Mouse (Mus musculus): ENCODE measurements around the gene Foxa3. TPM values are rescaled to one million over a fixed set of nuclear protein-coding genes. Genes with fewer than 3 reads are reported as not detected.
A peak's percentile ranks its signal among the peaks of the same experiment; 100 is the strongest.

Foxa3 gene
- total and polyA plus RNA-seq, 3 experiments: 0.06 TPM; not detected in 2

- Histone ChIP-seq H3K9ac (ENCODE audit: low read depth, low read length) (peak overlapping the region; percentile 87), H3K79me2 (replicated peaks; ENCODE audit: control insufficient read depth, insufficient read depth, low read length) (peaks cover 3% of the 10 kb centered on the region), H3K36me3 (ENCODE audit: control insufficient read depth, insufficient read depth, low read length) (no peaks in the 10 kb centered on the region), H3K4me3 (peak overlapping the region; percentile 64), H3K27ac (peak overlapping the region; percentile 78), H3K4me1 (ENCODE audit: control insufficient read depth, insufficient read depth, low read length) (peaks cover 2% of the 10 kb centered on the region; the same call in 1 of the 2 replicates), H3K27me3 (ENCODE audit: control insufficient read depth, insufficient read depth, low read length) (peaks cover 6% of the 10 kb centered on the region; the same call in 1 of the 2 replicates)
- no peak for DNase-seq
- TF ChIP-seq CTCF (IDR thresholded peaks at IDR 0.05) (no peak), POLR2A (IDR thresholded peaks at IDR 0.05; ENCODE audit: insufficient read depth, low read depth, low read length) (no peak), EP300 (IDR thresholded peaks at IDR 0.05; ENCODE audit: insufficient read depth, low read depth, low read length) (no peak)
- 1% methylated on average over 26 of the region's 36 CpGs for WGBS
- intact Hi-C loops (cut with DNase I): loop anchor here (2.0 kb wide), 1 partner anchor 96 kb away; no protein-coding TSS in a partner anchor
These were observed 1.4 kb upstream of the Foxa3 start for GRCm38 (mm10) chr7:19024581-19025255.

GRCm38 (mm10) chr7:19024096-19024506, 763 bp upstream of the Foxa3 start, which contains the start of gene Sympk:
Gene Sympk, plus strand, starts transcription at chr7:19024377.
- H3K4me1 ChIP-seq (ENCODE audit: control insufficient read depth, insufficient read depth, low read length): peaks cover 2% of the 10 kb centered on the region; the same call in 1 of the 2 replicates
- DNase-seq: peak; percentile 95 to 97
- H3K27me3 ChIP-seq (ENCODE audit: control insufficient read depth, insufficient read depth, low read length): peaks cover 6% of the 10 kb centered on the region; the same call in 1 of the 2 replicates
- peak within 1 kb of the TSS; percentile 64 for H3K4me3 ChIP-seq
- peak within 1 kb of the TSS; percentile 87 for H3K9ac ChIP-seq (ENCODE audit: low read depth, low read length)
- H3K36me3 ChIP-seq (ENCODE audit: control insufficient read depth, insufficient read depth, low read length): no peaks in the 10 kb centered on the region
- H3K79me2 ChIP-seq (replicated peaks; ENCODE audit: control insufficient read depth, insufficient read depth, low read length): peaks cover 3% of the 10 kb centered on the region
- intact Hi-C loops (cut with DNase I): loop anchor here (2.0 kb wide), 1 partner anchor 97 kb away; no protein-coding TSS in a partner anchor
- peak within 1 kb of the TSS; percentile 78 for H3K27ac ChIP-seq
- WGBS: under 1% methylated on average over 50 of the region's 50 CpGs
- TF ChIP-seq CTCF (IDR thresholded peaks at IDR 0.05) (no peak), POLR2A (IDR thresholded peaks at IDR 0.05; ENCODE audit: insufficient read depth, low read depth, low read length) (no peak; the same call in 1 of the 2 replicates), EP300 (IDR thresholded peaks at IDR 0.05; ENCODE audit: insufficient read depth, low read depth, low read length) (peak; percentile 31; the same call in 1 of the 2 replicates)

GRCm38 (mm10) chr7:19022189-19022958, 964 bp downstream of the Foxa3 start:
- intact Hi-C loops (cut with DNase I): loop anchor here (2.0 kb wide), 1 partner anchor 16 kb away; no protein-coding TSS in a partner anchor
- peaks cover 3% of the 10 kb centered on the region for H3K79me2 ChIP-seq (replicated peaks; ENCODE audit: control insufficient read depth, insufficient read depth, low read length)
- WGBS: 43% methylated on average over 18 of the region's 18 CpGs
- H3K4me3 ChIP-seq: no peak overlapping the region
- peaks cover 6% of the 10 kb centered on the region; the same call in 1 of the 2 replicates for H3K27me3 ChIP-seq (ENCODE audit: control insufficient read depth, insufficient read depth, low read length)
- no peak for TF ChIP-seq POLR2A (IDR thresholded peaks at IDR 0.05; ENCODE audit: insufficient read depth, low read depth, low read length)
- TF ChIP-seq EP300 (IDR thresholded peaks at IDR 0.05; ENCODE audit: insufficient read depth, low read depth, low read length): no peak
- no peak for TF ChIP-seq CTCF (IDR thresholded peaks at IDR 0.05)
- no peak overlapping the region for H3K27ac ChIP-seq
- H3K4me1 ChIP-seq (ENCODE audit: control insufficient read depth, insufficient read depth, low read length): peaks cover 2% of the 10 kb centered on the region; the same call in 1 of the 2 replicates
- H3K36me3 ChIP-seq (ENCODE audit: control insufficient read depth, insufficient read depth, low read length): no peaks in the 10 kb centered on the region
- no peak overlapping the region for H3K9ac ChIP-seq (ENCODE audit: low read depth, low read length)
- DNase-seq: no peak

GRCm38 (mm10) chr7:19021048-19021447, 2.3 kb downstream of the Foxa3 start:
- H3K4me3 ChIP-seq: no peak overlapping the region
- H3K4me1 ChIP-seq (ENCODE audit: control insufficient read depth, insufficient read depth, low read length): peaks cover 2% of the 10 kb centered on the region; the same call in 1 of the 2 replicates
- no peak overlapping the region for H3K9ac ChIP-seq (ENCODE audit: low read depth, low read length)
- no peak overlapping the region for H3K27ac ChIP-seq
- peaks cover 3% of the 10 kb centered on the region for H3K79me2 ChIP-seq (replicated peaks; ENCODE audit: control insufficient read depth, insufficient read depth, low read length)
- WGBS: 12% methylated on average over 8 of the region's 8 CpGs
- H3K36me3 ChIP-seq (ENCODE audit: control insufficient read depth, insufficient read depth, low read length): no peaks in the 10 kb centered on the region
- intact Hi-C loops (cut with DNase I): no loop called here
- no peak for DNase-seq
- TF ChIP-seq EP300 (IDR thresholded peaks at IDR 0.05; ENCODE audit: insufficient read depth, low read depth, low read length) (no peak), CTCF (IDR thresholded peaks at IDR 0.05) (no peak), POLR2A (IDR thresholded peaks at IDR 0.05; ENCODE audit: insufficient read depth, low read depth, low read length) (no peak)
- peaks cover 6% of the 10 kb centered on the region; the same call in 1 of the 2 replicates for H3K27me3 ChIP-seq (ENCODE audit: control insufficient read depth, insufficient read depth, low read length)

- Histone ChIP-seq H3K36me3 (ENCODE audit: control insufficient read depth, insufficient read depth, low read length) (no peaks in the 10 kb centered on the region), H3K4me1 (ENCODE audit: control insufficient read depth, insufficient read depth, low read length) (no peaks in the 10 kb centered on the region), H3K27me3 (ENCODE audit: control insufficient read depth, insufficient read depth, low read length) (0 out of 2 replicates have a peak, but pooled peaks cover 2% of the 10 kb centered on the region), H3K9ac (ENCODE audit: low read depth, low read length) (no peak overlapping the region), H3K79me2 (replicated peaks; ENCODE audit: control insufficient read depth, insufficient read depth, low read length) (no peaks in the 10 kb centered on the region), H3K4me3 (no peak overlapping the region), H3K27ac (no peak overlapping the region)
- DNase-seq: no peak
- no peak for TF ChIP-seq EP300 (IDR thresholded peaks at IDR 0.05; ENCODE audit: insufficient read depth, low read depth, low read length)
- TF ChIP-seq POLR2A (IDR thresholded peaks at IDR 0.05; ENCODE audit: insufficient read depth, low read depth, low read length): no peak
- no peak for TF ChIP-seq CTCF (IDR thresholded peaks at IDR 0.05)
- 77% methylated on average over 7 of the region's 7 CpGs for WGBS
- intact Hi-C loops (cut with DNase I): no loop called here
These were observed 5.4 kb downstream of the Foxa3 start for GRCm38 (mm10) chr7:19017909-19018308.
